Mouse (Mus musculus) adrenal gland (tissue): ENCODE results near the gene Camk2b.
"Not testable (repeated sequence)": the region's sequence is repeated elsewhere in the genome, so short reads cannot be mapped to it uniquely, and the experiment has no call there.

Source experiments
- intact Hi-C: fragments of 180-260 bp; cut with DNase I; formaldehyde crosslinking; loops from one replicate; pipeline ENCODE4 v1.15.1; 2025

Camk2b gene

DNA sequence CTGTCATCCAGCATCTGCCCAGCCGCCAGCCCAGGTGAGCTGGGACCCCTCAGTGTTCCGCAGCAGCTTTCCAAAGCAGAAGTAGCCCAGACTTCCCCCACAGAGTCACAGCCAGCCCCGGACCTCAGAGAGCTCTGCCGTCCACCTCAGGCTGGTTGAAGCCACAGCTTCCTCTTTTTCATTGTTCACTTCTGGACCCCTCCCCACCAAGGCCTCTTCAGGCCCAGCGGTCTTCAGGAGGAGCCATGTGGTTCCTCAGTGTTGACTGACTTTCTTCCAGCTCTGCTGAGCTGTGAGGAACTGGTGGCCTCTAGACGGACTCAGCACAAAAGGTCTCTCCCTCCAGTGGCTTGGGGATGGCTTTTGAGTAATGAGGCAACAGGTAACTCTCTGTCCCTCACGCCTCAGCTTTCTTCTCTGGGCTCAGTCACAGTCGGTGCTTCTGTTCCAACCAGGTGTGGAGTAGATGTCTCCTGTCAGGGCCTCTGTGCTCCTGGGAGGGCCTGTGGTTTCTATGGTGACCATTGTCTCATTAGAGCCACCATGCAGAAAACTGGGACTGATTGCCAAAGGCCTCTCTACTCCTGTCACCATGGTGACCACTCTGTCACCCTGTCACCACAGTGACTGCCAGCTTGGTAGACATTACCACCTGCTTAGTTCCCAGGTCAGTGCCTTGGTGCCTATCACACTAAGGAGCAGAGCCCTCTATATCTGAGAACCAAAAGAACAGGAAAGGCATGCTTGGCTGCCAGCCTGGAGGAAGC is 116.4 kb downstream of the Camk2b start, which contains the start of gene Gck:
Gck (minus strand) TSS at position 496 of the 767 bp plus-strand sequence.
- intact Hi-C loops, result no loop called here

DNA sequence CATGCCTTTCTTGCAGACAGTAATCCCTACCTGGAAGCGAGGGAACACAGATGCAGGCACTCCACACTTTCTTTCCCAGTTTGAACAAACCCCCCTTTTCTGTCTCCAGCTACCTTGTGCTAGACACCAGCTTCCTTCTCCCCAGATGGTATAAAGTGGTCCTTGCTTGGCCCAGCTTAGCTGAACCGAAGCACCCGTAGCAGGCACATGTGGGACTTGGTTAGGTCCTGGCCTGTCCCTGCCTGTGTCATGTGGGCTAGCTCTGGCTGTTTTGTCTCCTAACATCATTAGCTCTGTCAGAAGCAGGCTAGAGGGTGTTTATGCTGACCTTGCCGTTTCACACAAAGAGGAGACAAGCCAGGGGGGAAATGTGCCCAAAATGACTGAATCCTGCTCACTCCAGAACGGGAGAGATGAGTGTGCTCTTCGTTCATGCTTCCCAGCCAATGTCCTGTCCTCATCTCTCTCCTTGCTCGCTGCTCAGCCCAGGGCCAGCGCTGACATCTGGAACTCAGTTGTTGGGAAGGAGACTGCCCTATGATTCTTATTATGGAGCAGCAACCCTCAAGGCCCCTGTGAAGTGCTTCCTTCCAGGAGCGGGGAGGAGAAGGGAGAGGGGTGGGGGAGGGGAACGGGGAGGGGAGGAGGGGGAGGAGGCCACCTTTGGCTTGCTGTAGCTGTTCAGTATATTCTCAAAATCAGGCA is 117.5 kb downstream of the Camk2b start:
- intact Hi-C loops, result no loop called here

DNA sequence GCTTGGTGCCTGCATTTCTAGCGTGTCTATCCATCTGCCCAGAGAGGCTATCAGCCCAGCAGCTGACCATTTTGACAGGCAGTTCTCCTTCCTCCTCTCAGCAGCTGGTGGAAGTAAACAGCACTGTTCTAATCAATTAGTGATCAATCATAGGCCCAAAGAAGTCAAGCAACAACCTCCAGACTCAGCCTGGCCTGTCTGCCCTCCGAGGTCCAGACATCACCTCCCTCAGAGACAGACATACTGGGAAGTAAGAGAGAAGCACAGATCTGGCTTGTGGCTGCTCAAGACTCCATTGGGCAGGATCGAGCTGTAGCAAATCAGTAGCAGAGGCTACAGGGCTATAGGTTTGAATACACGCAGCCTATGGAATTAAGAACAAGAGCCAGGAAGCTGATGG is 118.4 kb downstream of the Camk2b start:
- intact Hi-C loops, result no loop called here

- intact Hi-C loops, result no loop called here
Observed at GRCm38 (mm10) chr11:5945096-5945495, 121.1 kb downstream of the Camk2b start.

DNA sequence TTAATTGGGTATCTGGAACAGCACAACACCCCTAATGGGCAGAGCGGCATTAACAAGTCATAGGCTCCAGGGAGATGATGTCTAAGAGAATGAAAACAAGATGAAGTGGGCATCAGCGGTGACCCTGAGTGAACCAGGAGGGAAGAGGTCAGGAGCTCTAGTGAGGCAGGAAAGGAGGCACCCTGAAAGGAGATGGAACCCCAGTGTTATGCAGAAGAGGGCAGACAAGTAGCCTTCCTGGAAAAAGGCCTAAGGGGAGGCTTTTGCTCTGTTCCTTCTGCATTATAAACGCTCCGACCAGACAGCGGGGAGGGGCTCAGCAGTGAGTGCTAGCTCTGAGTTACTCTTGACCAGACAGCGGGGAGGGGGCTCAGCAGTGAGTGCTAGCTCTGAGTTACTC is 123.2 kb downstream of the Camk2b start:
- intact Hi-C loops, result no loop called here

DNA sequence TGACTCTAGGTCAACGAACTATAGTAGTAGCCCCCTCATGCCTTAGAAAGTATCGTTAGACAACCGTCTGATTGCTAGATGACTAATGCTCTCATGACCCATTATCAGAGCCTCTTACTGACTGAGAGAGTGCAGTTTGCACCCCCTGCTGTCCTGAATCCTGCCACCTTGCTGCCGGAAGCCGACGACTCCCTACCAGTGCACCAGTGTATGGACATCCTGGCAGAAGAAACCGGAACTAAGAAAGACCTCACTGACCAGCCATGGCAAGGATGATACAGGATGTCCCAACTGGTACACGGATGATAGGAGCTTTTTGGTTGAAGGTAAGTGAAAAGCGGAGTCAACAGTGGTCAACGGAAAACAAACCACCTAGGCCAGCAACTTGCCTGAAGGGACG is 131.6 kb downstream of the Camk2b start:
- intact Hi-C loops, result not testable (repeated sequence)

DNA sequence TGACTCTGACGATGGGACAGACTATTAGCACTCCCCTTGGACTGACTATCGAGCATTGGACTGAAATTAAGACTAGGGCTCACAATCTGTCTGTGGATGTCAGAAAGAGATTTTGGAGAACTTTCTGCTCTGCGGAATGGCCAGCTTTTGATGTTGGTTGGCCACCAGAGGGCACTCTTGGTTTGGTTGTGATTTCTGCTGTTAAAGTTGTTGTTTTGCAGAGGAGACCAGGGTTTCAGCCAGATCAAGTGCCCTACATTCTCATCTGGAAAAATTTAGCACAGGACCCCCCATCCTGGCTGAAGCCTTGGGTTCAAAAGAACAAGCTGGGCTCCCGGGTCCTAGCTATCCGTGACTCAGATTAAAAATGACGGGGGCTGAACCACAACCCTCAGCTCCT is 134.2 kb downstream of the Camk2b start:
- intact Hi-C loops, result not testable (repeated sequence)

- intact Hi-C loops, result no loop called here
Observed at GRCm38 (mm10) chr11:5930578-5930977, 135.6 kb downstream of the Camk2b start.

- intact Hi-C loops, result no loop called here
Observed at GRCm38 (mm10) chr11:5926696-5927220, 139.4 kb downstream of the Camk2b start.

- intact Hi-C loops, result no loop called here
Observed at GRCm38 (mm10) chr11:5924699-5925098, 141.5 kb downstream of the Camk2b start.

DNA sequence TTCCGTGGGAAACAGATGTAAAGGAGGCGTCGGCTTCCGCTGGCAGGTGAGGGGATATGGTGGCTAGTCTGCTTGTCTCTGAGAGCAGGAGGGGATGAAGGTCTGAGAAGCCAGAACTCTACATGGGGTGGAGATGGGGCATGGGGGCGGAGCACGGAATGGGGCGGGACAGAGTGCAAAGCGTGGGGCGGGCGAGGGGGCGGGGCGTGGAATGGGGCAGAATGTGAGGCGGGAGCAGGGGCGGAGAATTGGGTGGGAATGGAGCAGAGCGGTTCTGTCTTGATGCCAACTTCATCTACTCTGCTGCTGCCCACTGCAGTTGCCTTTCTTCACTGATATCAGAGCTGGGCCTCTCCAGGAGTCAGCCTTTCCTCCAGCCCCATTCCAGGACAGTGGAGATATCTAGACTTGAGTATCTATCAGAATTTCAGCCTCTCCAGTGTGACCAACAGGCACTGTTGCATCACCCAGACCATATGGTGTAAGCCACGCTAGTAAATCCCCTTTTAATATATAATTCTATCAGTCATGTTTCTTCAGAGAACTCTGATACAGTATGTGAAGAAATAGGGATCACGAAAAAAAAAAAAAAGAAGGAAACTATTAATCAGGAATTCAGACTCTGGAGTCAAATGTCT is 145.7 kb downstream of the Camk2b start:
- intact Hi-C loops, result no loop called here
